In genomic region chr11:108777158-108777557, GRCm38 (mm10) we compare ENCODE assay signal across 26 mouse cellular contexts.
DNase-seq lines count a peak whose midpoint lies in the region; ATAC-seq and TF ChIP-seq lines count a peak whose summit lies in the region.
"Had no signal": no experiment of that assay in that cellular context is flagged by ENCODE, and none has a peak within 500 bp of the region (broad histone marks: within the 10 kb centered on the region; RNA-seq: fewer than 3 reads in every experiment).

No protein-coding gene starts in this region.

- no peak overlapping the region for H3K27ac ChIP-seq in kidney, embryonic 14.5 days (ENCODE audit: low read depth, low read length)
- H3K27ac ChIP-seq in kidney, adult 2 months (ENCODE audit: insufficient read depth, low read depth, low read length): no peak overlapping the region
- no peak overlapping the region for H3K27ac ChIP-seq in neural tube, embryonic 15.5 days (replicated peaks)
- H3K27ac ChIP-seq: embryonic facial prominence, embryonic 10.5 days; embryonic facial prominence, embryonic 15.5 days; forebrain, embryonic 12.5 days; heart, embryonic 13.5 days; hindbrain, embryonic 14.5 days; stomach, embryonic 15.5 days had no signal

- no peaks in the 10 kb centered on the region for H3K9me3 ChIP-seq in kidney, embryonic 14.5 days (ENCODE audit: control insufficient read depth, low read length)
- no peaks in the 10 kb centered on the region for H3K9me3 ChIP-seq in neural tube, embryonic 15.5 days (replicated peaks)
- H3K9me3 ChIP-seq: embryonic facial prominence, embryonic 10.5 days; embryonic facial prominence, embryonic 15.5 days; forebrain, embryonic 12.5 days; heart, embryonic 13.5 days; megakaryocyte, embryonic 14.5 days; stomach, embryonic 15.5 days had no signal

- no peak for TF ChIP-seq POLR2A in kidney, adult 2 months (IDR thresholded peaks at IDR 0.05; ENCODE audit: low read depth, low read length)

- DNase-seq in kidney, postnatal 36 days: no peak
- DNase-seq in kidney, postnatal 14 days: peak; percentile 29
- no peak for DNase-seq in kidney, adult 2 months
- DNase-seq in neural tube, embryonic 10.5 days (ENCODE audit: extremely low spot score, low spot score): peak; percentile 15
- DNase-seq: adrenal gland, postnatal 25 days; B cell, adult 2 months; cerebellum, adult 18-20 months; cerebellum, postnatal 10 days; gastrocnemius, postnatal 10 days; heart, postnatal 10 days; liver; lung, adult 18-20 months; lung, postnatal 4 days; right cerebral cortex, postnatal 25 days had no signal

- ATAC-seq in kidney, embryonic 14.5 days (ENCODE audit: low FRiP score, low TSS enrichment): peak; percentile 77
- ATAC-seq in neural tube, embryonic 15.5 days (ENCODE audit: low FRiP score): no peak
- ATAC-seq: intestine, postnatal 0 days; lung, postnatal 0 days had no signal

- no peaks in the 10 kb centered on the region for H3K27me3 ChIP-seq in kidney, embryonic 14.5 days (ENCODE audit: control insufficient read depth, insufficient read depth, low read length)
- H3K27me3 ChIP-seq in kidney, adult 2 months (replicated peaks; ENCODE audit: control insufficient read depth, insufficient read depth, low read length): no peaks in the 10 kb centered on the region; the same call in 1 of the 2 replicates
- H3K27me3 ChIP-seq in neural tube, embryonic 15.5 days (replicated peaks): no peaks in the 10 kb centered on the region
- H3K27me3 ChIP-seq: embryonic facial prominence, embryonic 15.5 days; forebrain, embryonic 12.5 days; heart, embryonic 13.5 days; megakaryocyte, embryonic 14.5 days; stomach, embryonic 15.5 days had no signal

- no peak overlapping the region for H3K9ac ChIP-seq in kidney, embryonic 14.5 days (ENCODE audit: low read depth, low read length)
- H3K9ac ChIP-seq in neural tube, embryonic 15.5 days (replicated peaks): no peak overlapping the region
- H3K9ac ChIP-seq: embryonic facial prominence, embryonic 15.5 days; forebrain, embryonic 12.5 days; heart, embryonic 13.5 days; hindbrain, embryonic 14.5 days; stomach, embryonic 15.5 days had no signal

- 20% methylated on average over 3 of the region's 3 CpGs for WGBS in kidney, embryonic 14.5 days
- WGBS in kidney, adult 2 months: 73% methylated on average over 3 of the region's 3 CpGs
- WGBS in neural tube, embryonic 15.5 days: 38% methylated on average over 3 of the region's 3 CpGs

- no peak overlapping the region for H3K4me2 ChIP-seq in kidney, embryonic 14.5 days (replicated peaks; ENCODE audit: low read depth, low read length)
- H3K4me2 ChIP-seq in neural tube, embryonic 15.5 days: no peak overlapping the region
- H3K4me2 ChIP-seq: embryonic facial prominence, embryonic 15.5 days; forebrain, embryonic 12.5 days; heart, embryonic 13.5 days; hindbrain, embryonic 14.5 days; stomach, embryonic 15.5 days had no signal

- TF ChIP-seq CTCF in kidney, adult 2 months (conservative IDR thresholded peaks at IDR 0.05; ENCODE audit: insufficient read depth, insufficient read length, low read depth, low read length): no peak

- peaks cover 21% of the 10 kb centered on the region for H3K4me1 ChIP-seq in kidney, embryonic 14.5 days (ENCODE audit: control insufficient read depth, insufficient read depth, low read length)
- no peaks in the 10 kb centered on the region for H3K4me1 ChIP-seq in kidney, adult 2 months (ENCODE audit: control insufficient read depth, insufficient read depth, low read length)
- peaks cover 8% of the 10 kb centered on the region; the same call in 1 of the 2 replicates for H3K4me1 ChIP-seq in neural tube, embryonic 15.5 days
- H3K4me1 ChIP-seq: megakaryocyte, embryonic 14.5 days; stomach, embryonic 15.5 days had no signal

- H3K4me3 ChIP-seq in kidney, embryonic 14.5 days (ENCODE audit: low read length): no peak overlapping the region
- H3K4me3 ChIP-seq in kidney, adult 2 months (ENCODE audit: insufficient read depth, low read depth, low read length): no peak overlapping the region
- H3K4me3 ChIP-seq in neural tube, embryonic 15.5 days (replicated peaks): no peak overlapping the region
- H3K4me3 ChIP-seq: embryonic facial prominence, embryonic 10.5 days; embryonic facial prominence, embryonic 15.5 days; forebrain, embryonic 12.5 days; heart, embryonic 13.5 days; megakaryocyte, embryonic 14.5 days; myocyte; stomach, embryonic 15.5 days had no signal

- H3K36me3 ChIP-seq in kidney, embryonic 14.5 days (ENCODE audit: control insufficient read depth, insufficient read depth, low read length): no peaks in the 10 kb centered on the region
- H3K36me3 ChIP-seq in kidney, adult 2 months (ENCODE audit: control insufficient read depth, insufficient read depth, low read length): no peaks in the 10 kb centered on the region
- H3K36me3 ChIP-seq in neural tube, embryonic 15.5 days: no peaks in the 10 kb centered on the region
- H3K36me3 ChIP-seq: embryonic facial prominence, embryonic 10.5 days; embryonic facial prominence, embryonic 15.5 days; forebrain, embryonic 12.5 days; heart, embryonic 13.5 days; stomach, embryonic 15.5 days had no signal

Comparison
In these comparisons a context has a peak if more than half of its experiments do, and no peak if none do; other contexts are left out.
1. DNase-seq: peak in kidney, postnatal 14 days (single experiment) and neural tube, embryonic 10.5 days (single experiment); none in kidney, postnatal 36 days (0 of 2) and kidney, adult 2 months (single experiment).